Mouse (Mus musculus): ENCODE data around the gene Haao.

DNA sequence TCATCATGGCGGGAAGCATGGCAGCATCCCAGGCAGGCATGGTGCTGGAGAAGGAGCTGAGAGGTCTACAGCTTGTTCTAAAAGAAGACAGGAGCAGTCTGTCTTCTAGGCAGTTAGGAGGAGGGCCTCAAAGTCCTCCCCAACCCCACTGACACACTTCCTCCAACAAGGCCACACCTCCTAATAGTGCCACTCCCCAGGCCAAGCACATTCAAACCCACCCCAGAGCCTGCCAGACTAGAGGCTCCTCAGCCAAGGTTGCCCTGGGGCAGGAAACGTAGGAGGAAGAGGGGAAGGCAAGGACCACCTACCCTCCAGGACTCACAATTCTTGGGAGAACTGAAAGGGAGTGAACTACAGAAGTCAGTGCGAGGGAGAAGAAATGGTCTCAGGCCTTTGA lies at the start of gene Haao:
- TF ChIP-seq CTCF (IDR thresholded peaks at IDR 0.05; ENCODE audit: low read depth, low read length) (no peak), POLR2A (IDR thresholded peaks at IDR 0.05; ENCODE audit: extremely low read depth, insufficient read depth, low read length) (no peak)
